Mouse (Mus musculus) midbrain, embryonic 13.5 days (tissue): ENCODE results near the gene Slc35f4. TPM values are rescaled to one million over a fixed set of nuclear protein-coding genes. Genes with fewer than 3 reads are reported as not detected.
"Not testable (repeated sequence)": the region's sequence is repeated elsewhere in the genome, so short reads cannot be mapped to it uniquely, and the experiment has no call there.

Experiments
- ATAC-seq: fragments of 200-750 bp; cut with Nextera tagmentation; 2 replicates; pipeline ENCODE4 v1.8.0; 2017; ENCODE audit warnings: mild to moderate bottlenecking, moderate TSS enrichment, moderate library complexity
- H3K27ac ChIP-seq: fragments of 300-500 bp; sonication (generic); 2 replicates; pipeline ENCODE4 v1.5.1; 2015; ENCODE audit warnings: inconsistent platforms, mild to moderate bottlenecking, moderate library complexity
- H3K27me3 ChIP-seq: fragments of 300-500 bp; sonication (generic); 2 replicates; pipeline ENCODE4 v1.6.1; 2015; ENCODE audit warnings: mild to moderate bottlenecking, inconsistent platforms
- H3K36me3 ChIP-seq: fragments of 300-500 bp; sonication (generic); 2 replicates; pipeline ENCODE4 v1.6.1; 2015; ENCODE audit warnings: mild to moderate bottlenecking, inconsistent platforms
- H3K4me1 ChIP-seq: fragments of 300-500 bp; sonication (generic); replicated peaks from 2 replicates; pipeline ENCODE4 v1.6.1; 2015; ENCODE audit warnings: inconsistent platforms
- H3K4me2 ChIP-seq: fragments of 300-500 bp; sonication (generic); replicated peaks from 2 replicates; pipeline ENCODE4 v1.6.1; 2015; ENCODE audit warnings: moderate library complexity, mild to moderate bottlenecking, inconsistent platforms
- H3K4me3 ChIP-seq: fragments of 300-500 bp; sonication (generic); replicated peaks from 2 replicates; pipeline ENCODE4 v1.5.1; 2015; ENCODE audit warnings: mild to moderate bottlenecking, inconsistent platforms
- H3K9ac ChIP-seq: fragments of 300-500 bp; sonication (generic); replicated peaks from 2 replicates; pipeline ENCODE4 v1.6.1; 2015; ENCODE audit warnings: mild to moderate bottlenecking, inconsistent platforms
- H3K9me3 ChIP-seq: fragments of 300-500 bp; sonication (generic); 2 replicates; pipeline ENCODE4 v1.6.1; 2016; ENCODE audit warnings: mild to moderate bottlenecking, inconsistent platforms
- WGBS: fragments of 180-500 bp; shearing (Covaris S2); methylation state at CpG from one replicate; pipeline ENCODE4 v1.1.7; 2015; 5-methylcytosine and 5-hydroxymethylcytosine counted together
- polyA plus RNA-seq: library from polyadenylated mRNA; unstranded; fragments of >200 nt; fragmentation: Nextera tagmentation; extraction: Ambion mirVana; gene quantifications from 2 replicates; pipeline ENCODE4 v1.2.1, GENCODE M21; 2015

Gene Slc35f4
- polyA plus RNA-seq, 1 experiment from 2014 or later = 4.2 TPM

DNA sequence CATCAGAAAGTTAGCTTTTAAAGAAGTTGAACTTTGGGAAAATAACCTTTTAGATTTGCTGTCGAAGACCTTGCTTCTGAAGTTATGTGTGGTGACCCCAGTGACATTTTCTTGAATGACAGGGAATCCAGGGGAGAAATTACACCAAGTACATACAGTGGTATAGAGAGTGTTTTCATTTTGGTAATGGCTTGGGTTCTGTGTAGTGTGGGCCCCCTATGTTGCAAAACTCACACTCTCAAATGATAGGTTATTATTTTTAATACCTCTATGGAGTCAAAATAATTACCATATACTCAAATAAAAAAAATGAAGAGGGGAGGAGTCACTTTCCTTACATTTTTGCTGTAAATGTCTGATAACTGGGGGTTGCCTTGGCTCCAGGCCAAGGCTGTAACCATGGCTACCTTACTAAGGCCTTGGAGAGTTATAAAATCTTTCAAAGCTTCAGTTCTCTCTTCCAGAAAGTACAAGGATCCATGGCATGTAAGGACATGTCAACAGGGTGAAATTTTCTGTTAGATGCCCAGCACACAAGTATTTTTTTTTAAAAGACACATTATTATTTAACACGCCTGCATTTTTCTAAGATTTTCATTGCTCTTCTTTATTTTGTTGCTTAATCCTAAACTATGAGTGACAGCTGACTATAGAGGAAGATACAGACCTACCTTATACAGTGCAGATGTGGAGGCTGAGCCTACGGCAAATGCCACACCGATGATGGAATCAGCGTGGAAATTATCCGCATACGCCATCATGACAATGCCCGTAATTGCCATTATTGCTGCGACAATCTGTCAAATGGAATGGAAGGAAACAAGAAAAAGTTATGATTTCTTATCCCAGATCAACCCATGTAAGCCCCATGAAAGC is 220.1 kb downstream of the Slc35f4 start:
- no peak overlapping the region for H3K4me2 ChIP-seq
- WGBS = 87% methylated on average over 9 of the region's 9 CpGs
- no peak overlapping the region for H3K27ac ChIP-seq
- H3K9ac ChIP-seq = no peak overlapping the region
- peaks cover 6% of the 10 kb centered on the region for H3K4me1 ChIP-seq
- no peaks in the 10 kb centered on the region for H3K9me3 ChIP-seq
- H3K4me3 ChIP-seq = no peak overlapping the region
- no peak for ATAC-seq
- no peaks in the 10 kb centered on the region for H3K27me3 ChIP-seq
- no peaks in the 10 kb centered on the region for H3K36me3 ChIP-seq

DNA sequence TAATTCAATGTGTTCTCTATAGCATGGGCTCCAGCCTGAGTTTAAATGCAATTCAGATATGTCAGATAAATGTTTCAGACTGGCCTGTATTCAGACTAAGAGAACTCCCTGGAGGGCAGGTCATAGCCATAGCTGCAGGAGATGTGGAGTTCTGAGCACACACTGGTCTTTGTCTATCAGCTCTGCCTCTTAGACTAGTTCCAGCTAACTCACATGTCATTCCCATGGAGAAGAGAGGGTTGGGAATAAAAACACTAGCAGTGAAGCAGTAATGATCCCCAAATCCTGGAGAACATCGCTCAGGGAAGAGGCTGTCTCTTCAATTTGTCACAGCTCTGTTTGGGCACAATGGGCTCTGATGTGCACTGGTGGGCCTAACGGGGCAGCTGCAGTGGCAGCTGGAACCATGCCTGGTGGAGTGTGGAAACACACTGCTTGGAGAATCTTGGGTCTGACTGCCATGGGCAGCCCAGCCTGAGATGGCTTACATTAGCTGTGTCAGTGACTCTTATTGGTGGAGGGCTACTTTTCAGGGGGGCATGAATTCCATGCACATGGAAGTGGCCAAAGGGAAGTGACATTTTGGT is 223.5 kb downstream of the Slc35f4 start:
- peak; percentile 80 for ATAC-seq
- 28% methylated on average over 2 of the region's 2 CpGs for WGBS

DNA sequence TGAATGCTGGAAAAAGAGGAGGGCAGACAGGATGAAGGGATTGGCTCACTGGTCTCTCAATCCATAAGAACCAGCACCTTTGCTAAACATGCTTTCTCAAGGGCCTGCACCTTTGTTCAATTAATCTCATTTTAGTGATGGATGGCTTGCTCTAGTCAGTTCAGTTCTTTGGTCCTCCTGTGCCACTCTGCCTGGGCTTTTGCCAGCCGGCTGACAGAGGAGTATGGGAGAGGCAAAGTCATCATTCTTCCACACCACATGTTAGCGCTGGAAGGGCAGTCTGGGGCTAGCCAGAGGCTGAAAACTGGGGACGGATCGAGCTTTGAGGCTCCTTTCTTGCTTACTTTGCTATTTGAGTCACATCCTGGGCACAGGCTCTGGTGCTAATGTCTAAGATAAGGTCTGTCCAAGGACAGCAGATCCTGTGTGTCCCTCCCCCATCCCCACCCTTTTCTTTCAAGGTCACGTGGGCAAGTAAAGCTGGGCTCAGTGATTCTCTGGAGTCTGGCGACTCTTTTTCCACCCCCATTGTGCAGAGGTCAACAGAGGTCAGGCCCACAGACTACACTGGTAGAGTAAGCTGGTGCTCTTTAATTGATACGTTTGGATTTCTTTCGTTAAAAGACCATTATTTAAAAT is 224.7 kb downstream of the Slc35f4 start:
- Histone ChIP-seq H3K9ac (no peak overlapping the region), H3K36me3 (no peaks in the 10 kb centered on the region), H3K4me2 (no peak overlapping the region), H3K4me3 (no peak overlapping the region), H3K9me3 (no peaks in the 10 kb centered on the region), H3K4me1 (no peaks in the 10 kb centered on the region), H3K27me3 (no peaks in the 10 kb centered on the region), H3K27ac (no peak overlapping the region)
- 24% methylated on average over 8 of the region's 8 CpGs for WGBS
- peak; percentile 29; the same call in 1 of the 2 replicates for ATAC-seq

More for the DNA sequence above, 223.5 kb downstream of the Slc35f4 start:
- Histone ChIP-seq H3K27me3 (no peaks in the 10 kb centered on the region), H3K27ac (no peak overlapping the region), H3K36me3 (no peaks in the 10 kb centered on the region), H3K4me2 (no peak overlapping the region), H3K9ac (no peak overlapping the region), H3K9me3 (no peaks in the 10 kb centered on the region), H3K4me1 (0 out of 2 replicates have a peak, but pooled peaks cover 2% of the 10 kb centered on the region), H3K4me3 (no peak overlapping the region)

DNA sequence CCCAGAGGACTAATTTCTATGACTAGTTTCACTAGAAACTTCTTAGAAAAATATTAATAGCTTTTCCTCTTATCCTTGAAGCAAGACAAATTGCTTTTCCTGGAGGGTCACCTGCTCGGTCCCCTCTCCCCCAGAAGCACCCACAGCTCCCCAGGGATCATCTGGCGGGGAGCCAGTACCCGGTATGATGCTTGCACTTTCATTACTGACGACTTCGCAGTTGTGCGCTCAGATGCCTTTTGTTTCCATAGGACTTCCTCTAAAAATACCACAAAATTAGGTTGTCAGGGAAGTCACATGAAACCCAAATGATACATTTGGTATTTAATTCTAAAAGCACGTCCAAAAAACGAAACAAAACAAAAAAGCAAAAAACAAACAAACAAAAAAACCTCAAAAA is 225.5 kb downstream of the Slc35f4 start:
- Histone ChIP-seq H3K4me1 (no peaks in the 10 kb centered on the region), H3K36me3 (no peaks in the 10 kb centered on the region), H3K9ac (no peak overlapping the region), H3K27me3 (no peaks in the 10 kb centered on the region), H3K27ac (no peak overlapping the region), H3K4me2 (no peak overlapping the region), H3K9me3 (no peaks in the 10 kb centered on the region), H3K4me3 (no peak overlapping the region)
- WGBS = 65% methylated on average over 8 of the region's 8 CpGs
- no peak for ATAC-seq

DNA sequence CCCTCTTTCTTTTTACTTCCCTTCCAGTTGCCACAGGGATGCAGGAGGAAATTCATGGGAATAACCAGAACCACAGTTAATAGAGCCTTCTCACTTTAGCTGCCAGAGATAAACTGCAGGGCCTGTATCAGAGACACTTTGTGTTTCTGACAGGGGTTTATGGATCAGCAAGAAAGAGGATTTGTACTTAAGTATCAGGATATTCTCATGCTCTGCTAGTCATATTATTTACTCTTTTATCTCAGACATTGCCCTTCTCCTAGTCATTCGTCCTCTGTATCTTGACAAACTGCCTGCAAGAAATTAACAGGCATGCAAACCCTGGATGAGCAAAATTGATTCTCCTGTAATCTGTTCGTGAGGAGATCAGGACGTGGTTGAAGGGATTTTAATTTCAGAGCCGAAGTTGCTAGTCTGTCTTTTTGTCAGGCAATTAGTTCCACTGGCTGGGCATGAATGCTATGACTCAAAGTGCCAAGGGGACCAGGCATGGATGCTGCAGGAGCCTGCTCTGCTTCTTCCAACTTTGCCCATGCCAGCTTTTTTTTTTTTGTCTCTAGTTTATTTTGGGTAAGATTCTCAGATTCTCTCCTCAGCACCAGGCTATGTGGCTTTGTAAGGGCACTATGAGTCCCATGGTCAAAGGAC is 231.9 kb downstream of the Slc35f4 start:
- Histone ChIP-seq H3K9ac (no peak overlapping the region), H3K4me1 (peaks cover 17% of the 10 kb centered on the region), H3K9me3 (no peaks in the 10 kb centered on the region), H3K4me2 (no peak overlapping the region), H3K36me3 (no peaks in the 10 kb centered on the region), H3K4me3 (no peak overlapping the region), H3K27me3 (no peaks in the 10 kb centered on the region), H3K27ac (peak overlapping the region; percentile 53)
- ATAC-seq = peak; percentile 81
- WGBS = 7% methylated on average over 4 of the region's 4 CpGs

DNA sequence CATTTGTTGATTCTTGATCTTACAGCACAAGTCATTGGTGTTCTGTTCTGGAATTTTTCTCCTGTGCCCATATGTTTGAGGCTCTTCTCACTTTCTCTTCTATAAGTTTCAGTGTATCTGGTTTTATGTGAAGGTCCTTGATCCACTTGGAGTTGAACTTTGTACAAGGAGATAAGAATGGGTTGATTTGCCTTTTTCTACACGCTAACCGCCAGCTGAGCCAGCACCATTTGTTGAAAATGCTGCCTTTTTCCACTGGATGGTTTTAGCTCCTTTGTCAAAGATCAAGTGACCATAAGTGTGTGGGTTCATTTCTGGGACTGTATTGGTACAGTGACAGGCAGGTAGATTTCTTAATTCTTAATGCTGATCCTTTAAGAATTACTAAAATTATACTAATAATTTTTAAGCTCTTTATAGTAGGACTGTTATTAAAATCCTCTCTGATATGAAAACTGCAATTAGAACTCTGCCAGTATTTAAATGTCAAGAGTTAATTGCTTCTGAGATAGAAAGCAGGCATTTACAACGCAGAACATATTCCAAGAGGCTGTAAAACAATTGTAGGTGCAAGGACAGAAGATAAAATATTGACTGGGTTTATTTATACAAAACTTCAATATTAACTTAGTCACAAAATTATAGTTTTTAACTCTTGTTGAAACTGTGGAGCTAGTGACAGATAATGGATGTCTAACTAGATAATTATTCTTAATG is 235.7 kb downstream of the Slc35f4 start:
- 90% methylated on average over 3 of the region's 3 CpGs for WGBS
- no peaks in the 10 kb centered on the region for H3K9me3 ChIP-seq
- H3K4me2 ChIP-seq = no peak overlapping the region
- no peak overlapping the region for H3K4me3 ChIP-seq
- no peaks in the 10 kb centered on the region for H3K27me3 ChIP-seq
- no peak overlapping the region for H3K27ac ChIP-seq
- H3K36me3 ChIP-seq = no peaks in the 10 kb centered on the region
- H3K9ac ChIP-seq = no peak overlapping the region
- H3K4me1 ChIP-seq = peaks cover 17% of the 10 kb centered on the region
- ATAC-seq = no peak

DNA sequence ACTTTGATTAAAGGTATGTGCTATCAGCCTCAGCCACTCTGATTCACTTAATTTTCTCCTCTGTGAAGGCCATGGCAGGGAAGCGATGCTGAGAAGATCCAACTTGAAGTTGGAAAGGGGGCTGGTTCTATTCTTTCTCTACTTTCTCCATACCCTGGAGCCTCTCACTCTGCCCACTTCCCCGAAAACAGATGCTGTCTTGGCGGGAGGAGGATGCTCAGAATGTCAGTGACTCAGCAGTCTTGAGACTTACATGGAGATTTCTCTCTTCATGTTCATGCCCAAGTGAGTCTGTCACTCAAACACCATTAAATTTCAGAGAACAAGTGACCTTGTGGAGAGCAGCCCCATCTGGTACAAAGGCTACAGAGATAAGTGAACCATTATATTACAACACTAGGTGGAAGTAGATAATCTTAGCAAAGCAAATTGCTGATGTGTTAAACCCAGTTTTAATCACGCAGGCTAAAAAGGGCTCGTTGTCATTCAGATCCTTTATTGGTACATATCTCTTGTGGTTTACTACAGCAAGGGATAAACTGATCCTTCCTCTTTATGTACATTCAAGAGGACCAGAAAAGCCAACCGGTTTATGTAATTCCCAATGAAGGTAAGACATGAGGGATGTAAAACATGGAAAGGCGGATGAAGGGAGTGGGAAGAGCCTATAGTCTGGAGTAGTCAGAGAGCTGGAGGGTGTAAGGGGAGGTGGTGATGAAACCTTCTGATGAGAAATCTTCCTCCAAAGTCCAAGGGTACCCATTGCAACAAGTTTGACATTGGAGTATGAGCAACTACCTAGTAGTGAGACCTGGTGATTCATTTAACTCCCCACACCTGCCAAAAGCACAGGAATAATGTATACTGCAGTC is 241.8 kb downstream of the Slc35f4 start:
- H3K27me3 ChIP-seq = no peaks in the 10 kb centered on the region
- no peak overlapping the region for H3K27ac ChIP-seq
- H3K9me3 ChIP-seq = no peaks in the 10 kb centered on the region
- H3K4me1 ChIP-seq = no peaks in the 10 kb centered on the region
- H3K36me3 ChIP-seq = no peaks in the 10 kb centered on the region
- no peak for ATAC-seq
- H3K9ac ChIP-seq = no peak overlapping the region
- H3K4me2 ChIP-seq = no peak overlapping the region
- WGBS = 82% methylated on average over 7 of the region's 7 CpGs
- H3K4me3 ChIP-seq = no peak overlapping the region

DNA sequence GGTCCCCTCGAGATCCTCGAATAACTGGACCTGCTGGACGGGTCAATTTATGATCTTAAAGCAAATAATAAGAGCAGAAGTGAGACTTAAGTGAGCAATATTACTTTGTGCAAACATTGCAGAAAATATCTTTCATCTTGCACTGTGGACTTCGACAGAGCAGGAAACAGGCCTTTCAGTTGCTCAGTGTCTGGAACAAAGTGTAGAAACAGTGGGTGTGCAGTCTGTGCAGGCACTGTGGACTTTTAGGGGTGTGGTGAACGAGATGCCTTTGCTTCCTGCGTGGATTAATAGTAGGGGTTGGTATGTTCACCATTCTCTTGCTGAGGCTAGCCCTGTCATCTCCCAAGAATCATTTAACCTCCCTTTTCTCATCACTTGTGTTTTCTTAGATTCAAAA is 247.0 kb downstream of the Slc35f4 start:
- no peaks in the 10 kb centered on the region for H3K27me3 ChIP-seq
- no peak overlapping the region for H3K9ac ChIP-seq
- H3K36me3 ChIP-seq = no peaks in the 10 kb centered on the region
- no peak overlapping the region for H3K4me3 ChIP-seq
- H3K27ac ChIP-seq = no peak overlapping the region
- no peaks in the 10 kb centered on the region for H3K9me3 ChIP-seq
- H3K4me2 ChIP-seq = no peak overlapping the region
- ATAC-seq = no peak
- H3K4me1 ChIP-seq = no peaks in the 10 kb centered on the region
- WGBS = 85% methylated on average over 6 of the region's 6 CpGs

DNA sequence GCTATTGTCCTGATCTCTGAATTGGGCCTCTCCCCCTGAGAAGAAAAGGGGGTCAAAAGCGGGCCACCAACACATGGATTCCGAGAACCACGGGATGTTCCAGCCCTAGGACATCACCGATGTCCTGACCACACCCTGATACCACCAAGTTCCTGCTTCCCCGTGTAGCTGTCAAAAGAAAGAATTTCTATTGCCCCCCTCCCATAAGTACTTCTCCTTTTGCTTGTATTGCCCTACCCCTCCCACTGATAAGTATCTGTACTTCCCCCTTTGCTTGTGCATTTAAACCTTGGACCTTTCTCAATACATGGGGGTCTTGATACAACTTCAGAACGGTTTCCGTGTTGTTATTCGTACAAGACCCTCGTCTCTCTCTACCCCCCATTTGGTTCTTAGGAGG is 247.4 kb downstream of the Slc35f4 start:
- not testable (repeated sequence) for H3K27me3 ChIP-seq, H3K36me3 ChIP-seq, H3K27ac ChIP-seq, H3K9ac ChIP-seq, H3K4me3 ChIP-seq, ATAC-seq, H3K4me2 ChIP-seq, H3K4me1 ChIP-seq, H3K9me3 ChIP-seq
- WGBS = 92% methylated on average over 9 of the region's 9 CpGs

DNA sequence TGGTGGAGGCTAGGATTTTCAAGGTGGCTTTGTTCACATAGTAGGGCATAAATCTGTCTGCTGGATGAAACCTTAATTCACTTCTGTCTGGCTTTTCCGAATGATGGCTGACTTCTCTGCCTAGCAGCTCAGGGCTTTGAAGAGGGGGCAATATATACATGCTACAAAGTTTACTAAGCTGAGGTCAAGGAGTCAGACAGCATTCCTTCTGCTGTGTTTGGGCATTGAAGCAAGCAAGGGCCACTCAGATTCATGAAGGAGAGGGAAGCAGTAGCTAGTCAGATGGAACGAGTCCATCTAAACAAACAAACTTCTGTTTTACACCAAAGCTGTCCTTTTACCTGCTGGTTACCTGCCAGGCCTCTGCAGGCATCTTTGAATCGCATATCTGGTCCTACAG is 248.2 kb downstream of the Slc35f4 start:
- H3K4me1 ChIP-seq = no peaks in the 10 kb centered on the region
- no peaks in the 10 kb centered on the region for H3K27me3 ChIP-seq
- no peak overlapping the region for H3K9ac ChIP-seq
- no peak overlapping the region for H3K27ac ChIP-seq
- H3K4me3 ChIP-seq = no peak overlapping the region
- 80% methylated on average over 3 of the region's 3 CpGs for whole genome bisulfite sequencing
- no peak for ATAC-seq
- H3K36me3 ChIP-seq = no peaks in the 10 kb centered on the region
- H3K9me3 ChIP-seq = no peaks in the 10 kb centered on the region
- no peak overlapping the region for H3K4me2 ChIP-seq

DNA sequence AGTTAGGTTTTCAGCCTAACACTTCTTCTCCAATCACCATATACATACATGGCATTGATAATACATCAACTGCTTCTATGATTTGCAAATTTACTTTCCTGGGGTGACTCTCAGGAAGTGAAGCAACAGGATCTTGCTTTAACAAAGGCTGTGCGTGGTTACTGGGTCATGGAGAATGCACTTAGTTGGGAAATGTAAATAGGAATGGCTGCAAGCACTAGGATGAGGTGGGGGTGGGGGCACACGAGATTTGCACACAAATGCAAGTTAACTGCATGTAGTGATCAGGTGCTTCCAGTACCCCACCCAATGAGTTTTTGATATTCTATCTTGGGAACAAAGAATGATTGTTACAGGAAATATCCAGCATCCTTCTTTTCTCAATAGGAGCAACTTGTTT is 250.5 kb downstream of the Slc35f4 start:
- no peak for ATAC-seq
- Histone ChIP-seq H3K4me3 (no peak overlapping the region), H3K4me1 (no peaks in the 10 kb centered on the region), H3K9me3 (no peaks in the 10 kb centered on the region), H3K36me3 (no peaks in the 10 kb centered on the region), H3K27ac (no peak overlapping the region), H3K4me2 (no peak overlapping the region), H3K9ac (no peak overlapping the region), H3K27me3 (no peaks in the 10 kb centered on the region)
- 36% methylated on average over 2 of the region's 2 CpGs for WGBS
